Mouse (Mus musculus): ENCODE data around the gene Mia.

The Mia gene

DNA sequence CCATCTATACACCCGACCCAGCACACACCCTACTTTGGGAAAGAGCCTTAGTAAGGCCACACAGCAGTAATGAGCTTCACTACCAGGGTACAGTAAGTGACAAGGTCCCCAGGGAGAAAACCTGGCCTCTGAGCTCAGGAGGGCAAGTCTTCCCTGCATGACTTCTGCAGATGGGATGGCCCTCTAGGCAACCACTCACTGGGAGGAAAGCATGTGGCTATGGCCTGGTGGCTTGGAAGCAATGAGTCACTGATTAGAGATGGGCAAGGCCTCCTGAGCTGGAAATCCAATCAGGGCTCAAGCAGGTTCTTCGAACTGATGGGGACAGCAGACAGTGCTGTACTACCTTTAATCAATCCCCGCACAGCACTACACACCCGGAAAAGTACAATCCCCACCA, 19.2 kb downstream of the Mia start:
- DNase-seq (ENCODE audit: extremely low read depth, low read depth, low spot score), result no peak

DNA sequence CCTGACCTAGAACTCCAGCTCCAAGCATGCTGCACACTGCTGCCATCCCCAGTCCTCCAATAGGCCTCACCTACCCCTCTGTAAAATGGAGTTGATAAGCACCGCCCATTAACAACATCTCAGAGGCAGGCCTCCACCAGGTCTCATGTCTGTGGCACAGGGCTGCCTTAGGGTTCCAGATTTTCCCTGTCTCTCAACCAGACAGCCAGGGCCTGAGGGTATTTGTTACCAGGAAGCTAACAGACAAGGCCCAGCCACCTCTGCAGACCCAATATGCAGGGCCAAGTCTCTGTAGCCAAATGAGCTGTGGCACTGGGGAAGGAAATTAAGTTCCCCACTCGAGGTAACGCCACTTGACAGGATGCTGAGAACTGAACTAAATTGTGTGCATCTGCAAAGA, 20.0 kb downstream of the Mia start:
- DNase-seq (ENCODE audit: extremely low read depth, low read depth, low spot score), result no peak

DNA sequence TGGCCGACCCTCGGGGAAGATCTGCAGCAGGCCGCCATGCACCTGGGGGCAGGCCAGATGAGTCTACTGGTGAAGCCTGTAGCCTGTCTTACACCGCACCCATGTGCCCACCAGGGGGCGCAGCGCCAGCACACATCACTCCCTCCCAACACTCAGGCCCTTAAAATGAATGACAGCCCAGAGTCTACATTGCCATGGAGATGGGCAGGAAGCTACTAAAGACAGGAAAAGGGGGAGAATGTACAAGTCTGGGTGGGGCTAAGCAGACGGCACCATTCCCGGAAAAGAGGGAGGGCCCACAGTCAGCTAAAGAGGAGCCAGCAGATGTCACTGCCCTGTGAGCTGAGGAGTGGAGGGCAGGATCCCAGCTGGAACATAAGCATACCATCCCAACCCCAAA, 21.1 kb downstream of the Mia start:
- DNase-seq (ENCODE audit: extremely low read depth, low read depth, low spot score), result no peak

DNA sequence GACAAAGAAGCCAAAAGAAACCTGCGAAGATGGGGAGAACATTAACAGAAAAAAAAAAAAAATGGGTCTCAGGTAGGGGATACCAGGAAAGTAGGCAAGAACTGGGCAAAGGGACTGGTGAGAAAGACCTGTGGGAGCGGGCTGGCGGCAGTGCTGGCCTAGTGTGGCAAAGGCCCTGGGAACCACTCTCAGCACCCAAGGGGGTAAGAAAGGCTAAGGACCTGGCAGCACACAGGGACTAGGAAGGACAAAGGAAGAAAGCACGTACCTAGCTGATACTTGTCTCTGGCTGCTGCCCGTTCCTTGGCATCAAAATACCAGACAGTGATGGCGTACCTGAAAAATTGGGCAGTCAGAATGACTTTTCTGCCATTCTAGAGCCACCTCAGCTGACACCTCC, 21.7 kb downstream of the Mia start:
- DNase-seq (ENCODE audit: extremely low read depth, low read depth, low spot score), result no peak

DNA sequence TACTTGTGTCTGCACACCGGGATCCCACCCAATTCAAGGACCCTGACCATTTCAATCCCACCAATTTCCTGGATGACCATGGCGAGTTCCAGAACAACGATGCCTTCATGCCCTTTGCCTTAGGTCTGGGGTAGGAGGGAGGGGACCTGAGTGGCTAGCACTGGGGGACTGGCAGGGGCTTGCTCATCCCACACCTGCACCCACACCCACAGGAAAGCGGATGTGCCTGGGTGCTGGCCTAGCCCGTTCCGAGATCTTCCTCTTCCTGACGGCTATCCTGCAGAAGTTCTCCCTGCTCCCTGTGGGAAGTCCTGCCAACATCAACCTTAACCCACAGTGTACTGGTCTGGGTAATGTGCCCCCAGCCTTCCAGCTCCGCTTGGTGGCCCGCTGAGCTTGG, 22.8 kb downstream of the Mia start:
- DNase-seq (ENCODE audit: extremely low read depth, low read depth, low spot score), result no peak

DNA sequence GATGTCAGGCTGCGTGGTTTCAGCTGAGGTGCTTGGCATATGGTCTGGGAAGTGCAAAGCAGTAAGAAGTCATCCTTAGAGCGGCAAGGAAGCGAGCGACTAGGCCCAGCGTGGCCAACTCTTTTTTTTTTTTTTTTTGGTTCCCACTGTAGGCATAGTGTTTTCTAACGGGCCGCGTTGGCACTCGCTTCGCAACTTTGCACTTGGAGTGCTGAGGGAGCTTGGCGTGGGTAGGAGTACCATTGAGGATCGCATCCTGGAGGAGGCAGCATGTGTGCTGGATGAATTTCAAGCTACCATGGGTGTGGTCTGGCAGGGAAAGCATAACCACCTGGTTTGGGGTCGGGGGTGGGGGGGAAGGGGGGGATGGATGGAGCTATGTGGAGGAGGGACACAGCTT, 25.0 kb downstream of the Mia start:
- no peak for DNase-seq (ENCODE audit: extremely low read depth, low read depth, low spot score)

DNA sequence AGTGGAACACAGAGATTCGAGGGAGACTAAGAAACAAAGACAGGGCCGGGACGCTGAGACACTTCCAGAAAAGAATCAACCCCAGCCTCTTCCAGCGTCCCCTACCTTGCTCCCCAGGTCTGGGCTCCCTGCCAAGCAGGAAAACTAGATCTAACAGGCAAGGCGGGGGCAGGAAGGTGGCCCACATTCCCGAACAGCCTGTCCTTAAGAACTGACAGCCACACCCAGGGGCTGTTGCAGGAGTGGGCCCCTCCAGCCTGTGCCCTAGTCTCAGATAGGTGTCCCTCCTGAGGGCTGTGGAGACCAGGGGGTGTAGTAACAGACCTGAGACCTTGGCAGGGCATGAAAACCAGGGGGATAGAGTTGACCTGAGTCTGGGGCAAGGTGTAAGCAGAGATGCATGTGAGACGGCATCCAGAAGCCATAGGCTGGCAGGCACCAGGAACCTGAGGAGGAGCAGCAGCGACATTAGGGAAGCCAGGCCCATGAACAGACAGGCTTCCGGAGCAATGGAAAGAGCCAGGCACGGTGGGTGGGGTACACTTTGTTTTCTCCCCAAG, 27.7 kb downstream of the Mia start, which contains the start of gene Cyp2t4:
Gene Cyp2t4, plus strand, starts transcription at position 510 of the 560 bp plus-strand sequence.
- DNase-seq (ENCODE audit: extremely low read depth, low read depth, low spot score), result no peak

DNA sequence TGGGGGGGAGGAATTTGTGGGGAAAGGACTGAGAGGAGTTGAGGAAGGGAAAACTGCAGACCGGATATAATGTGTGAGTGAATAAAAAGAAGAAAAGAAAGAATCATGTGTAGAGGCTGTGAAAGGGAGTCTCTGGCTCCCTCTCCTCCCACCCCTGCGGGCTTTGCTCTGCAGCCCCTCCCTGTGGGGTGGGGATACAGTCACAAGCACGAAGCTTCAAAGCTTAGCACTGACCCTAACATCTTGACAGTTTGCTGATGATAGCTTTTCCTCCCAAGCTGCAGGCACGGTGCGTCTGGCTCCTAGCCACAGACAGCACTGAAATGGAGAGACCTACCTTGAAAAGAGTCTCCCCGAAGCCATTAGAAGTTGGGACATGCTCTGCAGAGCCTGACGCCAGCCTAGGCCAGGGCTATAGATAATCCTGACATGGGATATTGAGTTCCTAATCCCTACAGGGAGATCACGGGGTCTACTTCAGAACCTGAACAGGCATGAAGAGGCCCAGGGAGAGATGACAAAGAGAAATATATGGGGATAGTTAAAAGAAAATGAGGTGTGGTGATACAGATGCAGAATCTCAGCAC, 44.5 kb downstream of the Mia start:
- DNase-seq (ENCODE audit: extremely low read depth, low read depth, low spot score), result peak; percentile 88

DNA sequence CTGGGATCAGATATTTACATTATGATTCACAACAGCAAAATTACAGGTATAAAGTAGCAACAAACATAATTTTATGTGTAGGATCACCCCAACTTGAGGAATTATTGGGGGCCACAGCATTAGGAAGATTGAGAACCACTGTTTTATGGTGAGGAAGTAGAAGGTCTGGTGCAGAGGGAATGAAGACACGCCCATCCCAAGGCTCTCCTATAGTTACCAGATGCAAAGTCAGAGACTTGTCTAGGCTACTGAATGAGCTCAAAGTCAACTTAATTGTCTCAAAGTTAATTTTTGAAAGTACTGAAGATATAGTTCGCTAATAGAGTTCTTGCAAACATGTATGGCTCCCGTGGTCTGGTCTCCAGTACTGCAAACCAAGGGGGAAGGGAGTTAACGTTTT, 47.2 kb downstream of the Mia start:
- no peak for DNase-seq (ENCODE audit: extremely low read depth, low read depth, low spot score)

DNA sequence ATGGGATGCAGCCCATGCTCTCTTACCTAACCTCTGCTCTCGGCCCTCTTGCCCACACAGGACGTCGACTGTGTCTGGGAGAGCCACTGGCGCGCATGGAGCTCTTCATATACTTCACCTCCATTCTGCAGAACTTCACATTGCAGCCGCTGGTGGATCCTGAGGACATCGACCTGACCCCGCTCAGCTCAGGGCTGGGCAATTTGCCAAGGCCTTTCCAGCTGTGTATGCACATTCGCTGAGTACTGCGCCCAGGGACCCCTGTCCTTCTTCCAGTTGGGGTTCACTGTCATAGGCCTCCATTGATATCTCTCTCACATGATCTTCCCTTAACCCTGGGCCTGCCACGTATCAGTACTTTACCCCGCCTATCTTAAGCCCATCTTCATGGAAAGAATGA, 47.8 kb downstream of the Mia start:
- no peak for DNase-seq (ENCODE audit: extremely low read depth, low read depth, low spot score)

DNA sequence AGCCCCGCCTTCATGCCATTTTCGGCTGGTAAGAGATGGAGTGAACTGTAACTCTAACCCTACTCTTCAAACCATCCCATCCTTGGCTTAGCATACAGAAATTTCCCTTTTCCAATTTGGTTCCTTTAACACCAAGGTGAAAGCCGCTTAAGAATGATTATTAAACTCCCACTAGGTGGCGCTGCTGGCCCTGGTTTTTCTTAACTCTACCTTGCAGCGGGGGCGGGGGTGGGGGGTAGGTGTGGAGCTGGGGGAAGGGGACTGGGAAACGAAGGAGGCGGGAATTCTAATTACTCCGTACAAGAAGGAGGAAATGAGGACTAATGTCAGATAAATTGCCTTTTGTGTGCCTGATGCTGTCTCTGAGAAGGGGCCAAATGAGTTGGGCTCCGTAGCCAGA, 48.4 kb downstream of the Mia start:
- no peak for DNase-seq (ENCODE audit: extremely low read depth, low read depth, low spot score)

DNA sequence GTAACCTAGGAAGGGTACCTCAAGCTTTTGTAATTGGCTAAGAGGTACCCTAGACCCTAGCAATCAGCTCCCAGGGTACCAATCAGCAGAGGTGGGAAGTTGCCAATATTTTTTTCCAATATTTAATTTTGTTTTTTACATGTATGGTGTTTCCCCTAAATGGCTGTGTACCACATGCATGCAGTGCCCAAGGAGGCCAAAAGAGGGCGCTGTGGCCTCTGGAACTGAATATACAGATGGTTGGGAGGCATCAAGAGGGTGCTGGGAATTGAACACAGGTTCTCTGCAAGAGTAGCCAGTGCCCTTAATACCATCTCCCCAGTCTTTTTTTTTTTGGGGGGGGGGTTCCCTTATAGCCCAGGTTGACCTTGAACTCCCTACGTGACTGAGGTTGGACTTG, 49.6 kb downstream of the Mia start:
- no peak for DNase-seq (ENCODE audit: extremely low read depth, low read depth, low spot score)

DNA sequence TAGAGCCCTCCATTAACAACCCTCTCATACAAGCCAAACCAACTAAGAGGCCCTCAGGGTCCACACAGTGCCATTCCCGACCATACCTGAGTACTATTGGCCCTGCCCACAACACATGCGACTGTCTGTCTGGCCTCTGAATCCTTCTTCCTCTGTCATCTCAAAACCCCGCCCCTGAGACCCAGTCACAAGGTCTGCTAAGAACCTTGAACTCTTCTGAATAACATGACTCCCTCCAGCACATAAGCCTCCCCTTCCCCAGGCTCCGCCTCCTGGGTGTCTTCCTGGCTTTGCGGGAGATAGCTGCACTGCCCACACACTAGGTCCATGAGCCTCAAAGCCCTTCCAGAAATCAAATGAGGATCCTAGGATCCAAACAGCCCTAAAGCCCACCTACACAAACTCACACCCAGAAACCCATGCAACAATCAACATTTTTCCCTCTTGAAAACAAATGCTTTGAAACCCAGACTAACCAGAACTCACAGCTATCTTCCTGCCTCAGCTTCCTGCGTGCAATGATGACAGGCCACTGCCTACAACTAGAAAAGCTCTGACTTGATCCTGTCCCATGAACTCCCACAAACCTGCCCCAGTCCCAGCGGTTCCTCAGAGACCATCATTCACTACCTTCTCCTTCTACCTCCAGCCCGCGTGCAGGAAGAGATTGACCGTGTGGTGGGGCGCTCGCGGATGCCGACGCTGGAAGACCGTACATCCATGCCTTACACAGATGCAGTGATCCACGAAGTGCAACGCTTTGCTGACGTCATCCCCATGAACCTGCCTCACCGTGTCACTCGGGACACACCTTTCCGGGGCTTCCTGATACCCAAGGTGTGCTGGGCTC, 50.2 kb downstream of the Mia start:
- no peak for DNase-seq (ENCODE audit: extremely low read depth, low read depth, low spot score)

DNA sequence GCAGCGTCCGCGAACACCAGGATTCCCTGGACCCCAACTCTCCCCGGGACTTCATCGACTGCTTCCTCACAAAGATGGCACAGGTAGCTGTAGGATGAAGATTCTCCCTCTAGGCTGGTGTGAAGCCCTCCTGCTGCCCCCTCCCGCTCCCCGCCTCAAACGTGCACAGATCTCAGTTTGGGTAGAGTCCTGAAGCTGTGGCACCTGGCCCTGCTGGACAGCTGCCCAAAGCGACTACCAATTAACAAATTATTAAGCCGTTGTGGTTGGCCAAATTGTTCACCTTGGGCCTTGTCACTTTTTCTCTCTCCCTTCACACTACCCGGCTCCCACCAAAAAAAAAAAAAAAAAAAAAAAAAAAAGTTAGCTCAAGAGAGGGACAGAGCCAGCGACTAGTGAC, 51.1 kb downstream of the Mia start:
- DNase-seq (ENCODE audit: extremely low read depth, low read depth, low spot score), result no peak
